Mouse (Mus musculus) lung, adult 2 months (tissue): ENCODE results near the gene Bnip3. TPM values are rescaled to one million over a fixed set of nuclear protein-coding genes. Genes with fewer than 3 reads are reported as not detected.

ENCODE experiments used
- DNase-seq: peaks from one replicate; pipeline ENCODE4 v3.0.0; 2022
- H3K4me1 ChIP-seq: fragments of 200-500 bp; 2 replicates; pipeline ENCODE4 v1.6.1; 2011; ENCODE audit warnings: low read length; ENCODE audit not compliant: control insufficient read depth, insufficient read depth
- H3K4me3 ChIP-seq: fragments of 200-500 bp; replicated peaks from 2 replicates; pipeline ENCODE3; 2011; ENCODE audit warnings: low read depth, mild to moderate bottlenecking, control low read depth, low read length; ENCODE audit errors: extremely low read depth
- CTCF ChIP-seq: fragments of 200-500 bp; IDR thresholded peaks from 2 replicates; pipeline ENCODE4 v1.5.1; 2011; ENCODE audit warnings: mild to moderate bottlenecking, low read length, control low read depth; ENCODE audit not compliant: insufficient read depth
- POLR2A ChIP-seq: fragments of 200-500 bp; IDR thresholded peaks from 2 replicates; pipeline ENCODE4 v1.6.1; 2011; ENCODE audit warnings: low read depth, mild to moderate bottlenecking, control low read depth, low read length, borderline replicate concordance; ENCODE audit errors: extremely low read depth
- WGBS: fragments of 180-500 bp; shearing (Covaris S2); methylation state at CpG from one replicate; pipeline ENCODE4 v1.1.7; 2018; 5-methylcytosine and 5-hydroxymethylcytosine counted together
- polyA plus RNA-seq: library from polyadenylated mRNA; depleted of rRNA; stranded (reverse); fragments of >200 nt; gene quantifications from 2 replicates; pipeline ENCODE4 v1.2.3, GENCODE M21; 2012

The Bnip3 gene
- polyA plus RNA-seq, 1 experiment: 20.1 TPM

DNA sequence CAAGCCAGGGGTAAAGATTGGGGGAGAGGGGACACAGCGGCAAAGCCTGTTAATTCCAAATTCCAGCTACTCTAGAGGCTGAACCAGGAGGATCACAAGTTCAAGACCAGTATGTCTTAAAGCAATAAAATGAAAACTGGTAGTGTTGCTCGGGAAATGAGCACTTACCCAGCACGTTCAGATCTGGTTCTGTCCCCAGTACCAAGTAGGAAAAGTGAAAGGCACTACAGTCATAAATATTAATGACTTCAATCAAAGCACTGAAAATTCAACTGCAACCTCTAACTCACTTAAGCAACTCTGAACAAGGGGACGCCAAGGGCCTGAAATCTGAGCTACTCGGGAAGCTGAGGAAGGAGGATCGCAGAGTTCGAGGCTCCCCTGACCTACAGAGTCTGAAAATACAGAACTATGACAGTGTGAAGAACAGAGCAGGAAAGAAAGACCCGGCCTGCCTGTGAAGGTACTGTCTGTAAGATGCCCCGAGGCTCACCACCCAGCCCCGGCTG is 497 bp downstream of the Bnip3 start:
- TF ChIP-seq POLR2A (no peak), CTCF (no peak)
- Histone ChIP-seq H3K4me1 (peaks cover 19% of the 10 kb centered on the region), H3K4me3 (peak overlapping the region; percentile 87)
- 20% methylated on average over 10 of the region's 10 CpGs for WGBS
- no peak for DNase-seq

- no peak for DNase-seq
- TF ChIP-seq CTCF (no peak), POLR2A (no peak)
- Histone ChIP-seq H3K4me3 (no peak overlapping the region), H3K4me1 (peaks cover 19% of the 10 kb centered on the region)
- 83% methylated on average over 5 of the region's 5 CpGs for WGBS
Measured at GRCm38 (mm10) chr7:138907976-138908375, 1.3 kb downstream of the Bnip3 start.

DNA sequence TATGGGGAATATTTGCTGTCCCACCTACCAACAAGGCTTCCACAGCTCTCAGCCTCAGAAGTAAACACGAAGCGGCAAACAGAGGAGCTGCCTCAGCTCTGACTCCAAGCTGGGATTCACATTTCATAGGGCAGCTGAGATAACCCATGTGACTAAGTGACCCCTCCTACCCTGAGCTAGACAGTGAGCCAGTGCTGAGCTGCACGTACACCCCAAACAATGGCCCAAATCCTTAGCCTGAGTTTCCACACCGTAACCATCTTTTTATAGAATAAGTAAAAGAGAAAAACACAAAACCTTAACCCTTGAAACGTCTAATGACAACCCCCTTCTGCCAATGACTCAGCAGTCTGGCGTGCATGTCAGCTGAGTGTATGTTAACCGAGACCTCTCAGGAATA is 2.3 kb downstream of the Bnip3 start:
- TF ChIP-seq POLR2A (peak; percentile 40; the same call in 1 of the 2 replicates), CTCF (no peak)
- Histone ChIP-seq H3K4me1 (peaks cover 19% of the 10 kb centered on the region), H3K4me3 (no peak overlapping the region)
- 17% methylated on average over 7 of the region's 7 CpGs for WGBS
- DNase-seq: peak; percentile 49

DNA sequence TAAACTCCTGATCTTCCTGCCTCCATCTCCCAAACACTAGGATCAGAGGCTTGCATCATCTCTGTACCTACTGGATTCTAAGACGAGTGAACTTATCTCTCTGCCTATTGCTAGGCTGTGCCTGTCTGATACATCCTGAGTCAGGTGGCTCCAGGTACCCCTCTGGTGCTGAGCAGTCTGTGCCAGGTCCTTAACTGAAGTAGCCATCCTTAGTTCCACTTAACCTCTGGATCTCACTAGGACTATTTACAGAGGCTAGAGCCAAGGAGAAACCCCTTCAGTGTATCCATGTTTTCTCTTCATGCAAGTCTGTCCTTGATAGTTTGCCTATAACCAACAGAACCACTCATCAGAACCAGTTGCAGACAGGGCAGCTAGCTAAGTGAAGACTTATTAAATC is 2.9 kb downstream of the Bnip3 start:
- no peak for DNase-seq
- TF ChIP-seq CTCF (no peak), POLR2A (no peak)
- peaks cover 19% of the 10 kb centered on the region for H3K4me1 ChIP-seq
- no peak overlapping the region for H3K4me3 ChIP-seq
- 59% methylated on average over 1 of the region's 1 CpGs for WGBS

DNA sequence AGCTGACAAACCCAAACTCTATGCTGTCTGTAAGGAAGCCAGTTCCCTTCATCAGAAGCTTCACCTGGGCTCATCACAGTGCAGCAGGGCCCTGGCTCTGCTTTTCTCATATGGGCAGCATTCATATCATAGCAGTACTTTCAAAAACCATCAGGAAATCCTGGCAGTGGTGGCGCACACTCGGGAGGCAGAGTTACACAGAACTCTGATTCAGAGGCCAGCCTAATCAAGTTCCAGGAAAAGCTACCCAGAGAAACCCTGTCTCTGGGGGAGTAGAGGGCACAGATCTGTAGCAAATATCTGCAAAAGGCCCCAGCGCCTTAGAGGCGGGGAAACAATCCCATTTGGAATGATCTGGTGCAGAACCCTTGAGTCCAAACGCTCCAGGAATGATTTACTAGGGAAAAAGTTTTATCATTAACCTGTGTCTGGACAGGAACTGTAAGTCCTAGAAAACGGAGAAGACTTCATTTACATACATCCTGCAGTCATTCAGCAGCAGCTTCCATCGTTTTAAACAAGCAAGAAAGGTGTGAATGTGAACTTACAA is 5.4 kb downstream of the Bnip3 start:
- peaks cover 17% of the 10 kb centered on the region for H3K4me1 ChIP-seq
- H3K4me3 ChIP-seq: no peak overlapping the region
- TF ChIP-seq POLR2A (no peak), CTCF (no peak)
- 53% methylated on average over 7 of the region's 7 CpGs for WGBS
- no peak for DNase-seq

DNA sequence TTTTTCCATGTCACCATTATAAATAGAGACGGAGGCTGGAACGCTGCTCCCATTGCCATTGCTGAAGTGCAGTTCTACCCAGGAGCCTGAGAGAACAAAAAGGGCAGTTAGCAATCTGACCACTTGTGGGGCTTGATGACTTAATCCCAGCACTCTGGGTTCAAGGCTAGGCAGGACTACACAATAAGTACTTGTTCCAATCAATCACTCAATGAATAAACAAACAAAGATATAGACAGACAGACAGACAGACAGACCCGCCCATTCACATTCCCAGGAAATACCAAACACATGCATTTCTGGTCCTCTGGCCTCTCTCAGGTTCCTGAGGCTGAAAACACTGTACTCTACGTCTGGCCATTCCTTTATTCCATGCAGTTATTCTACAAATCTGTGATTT is 10.6 kb downstream of the Bnip3 start:
- no peaks in the 10 kb centered on the region for H3K4me1 ChIP-seq
- no peak overlapping the region for H3K4me3 ChIP-seq
- TF ChIP-seq CTCF: no peak
- TF ChIP-seq POLR2A: no peak
- 79% methylated on average over 4 of the region's 4 CpGs for WGBS
- no peak for DNase-seq

DNA sequence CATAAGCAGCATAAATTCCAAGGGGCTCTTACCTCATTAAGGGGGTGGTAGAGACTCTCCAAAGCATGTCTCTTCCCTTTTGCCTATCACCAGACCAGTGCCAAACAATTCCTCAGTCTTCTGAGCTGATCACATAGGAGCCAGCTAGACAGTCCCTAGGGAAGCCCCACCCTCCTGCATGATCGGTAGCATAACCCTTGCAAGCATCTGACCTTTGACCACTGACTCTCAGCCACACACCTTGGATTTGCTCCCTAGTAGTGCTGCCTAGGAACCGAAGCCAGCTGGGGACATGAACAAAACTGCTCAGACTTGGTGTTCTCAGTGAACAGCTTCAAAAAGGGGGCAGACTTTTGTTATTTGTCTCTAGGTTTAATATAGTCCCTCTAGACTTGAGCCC is 11.2 kb downstream of the Bnip3 start:
- no peak for DNase-seq
- 61% methylated on average over 2 of the region's 2 CpGs for WGBS
- H3K4me1 ChIP-seq: no peaks in the 10 kb centered on the region
- no peak overlapping the region for H3K4me3 ChIP-seq
- TF ChIP-seq CTCF: no peak
- no peak for TF ChIP-seq POLR2A

GRCm38 (mm10) chr7:138885365-138886289 is 23.7 kb downstream of the Bnip3 start:
- TF ChIP-seq POLR2A: no peak
- TF ChIP-seq CTCF: no peak
- H3K4me1 ChIP-seq: no peaks in the 10 kb centered on the region
- DNase-seq: no peak
- 80% methylated on average over 13 of the region's 13 CpGs for WGBS
- H3K4me3 ChIP-seq: no peak overlapping the region

DNA sequence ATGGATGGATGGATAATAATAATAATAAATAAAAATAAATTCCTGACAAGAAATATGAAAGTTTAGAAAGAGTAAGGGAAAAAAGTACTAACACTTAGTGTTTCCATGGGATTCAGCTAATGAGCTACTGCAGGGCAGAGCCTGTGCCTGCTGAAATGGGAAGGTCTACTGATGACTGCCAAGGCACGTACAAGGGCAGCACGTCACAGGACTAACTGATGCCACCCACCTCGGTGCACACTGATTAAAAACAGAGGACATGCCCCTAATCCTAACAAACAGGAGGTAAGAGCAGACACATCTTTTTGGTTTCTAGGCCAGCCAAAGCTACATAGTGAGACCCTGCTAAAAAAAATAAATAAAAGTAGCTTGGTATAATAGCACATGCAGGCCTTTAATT is 25.6 kb downstream of the Bnip3 start:
- TF ChIP-seq POLR2A (no peak), CTCF (no peak)
- H3K4me1 ChIP-seq: no peaks in the 10 kb centered on the region
- WGBS: 87% methylated on average over 3 of the region's 3 CpGs
- DNase-seq: no peak
- H3K4me3 ChIP-seq: no peak overlapping the region
